Mouse (Mus musculus) left cerebral cortex, adult 2 months (tissue): ENCODE results near the gene Pacsin1. TPM values are rescaled to one million over a fixed set of nuclear protein-coding genes. Genes with fewer than 3 reads are reported as not detected.
"Not testable (repeated sequence)": the region's sequence is repeated elsewhere in the genome, so short reads cannot be mapped to it uniquely, and the experiment has no call there.

ENCODE experiments used
- DNase-seq, 2 experiments: peaks; one replicate each; pipeline ENCODE4 v3.0.0; 2021 to 2022; ENCODE audit warnings: low spot score in 2 of 2, mixed read lengths in 1 of 2; ENCODE audit errors: extremely low spot score in 1 of 2
- H3K27ac ChIP-seq: fragments of 200-600 bp; 2 replicates; pipeline ENCODE4 v1.8.1; 2022
- H3K4me3 ChIP-seq: fragments of 200-600 bp; 2 replicates; pipeline ENCODE4 v1.8.1; 2022
- CTCF ChIP-seq: fragments of 200-600 bp; IDR thresholded peaks from 2 replicates; pipeline ENCODE4 v1.8.1; 2022; ENCODE audit warnings: antibody characterized with exemption, mild to moderate bottlenecking, moderate library complexity
- intact Hi-C: fragments of 180-260 bp; cut with DNase I; formaldehyde crosslinking; loops from one replicate; pipeline ENCODE4 v1.15.1; 2025
- total RNA-seq, 2 experiments: library from RNA; stranded (reverse); gene quantifications; 2 replicates each; pipeline ENCODE4 v1.2.3; 2021

Pacsin1 gene
- total RNA-seq, 2 experiments from 2014 or later, result 436 to 459 TPM

GRCm38 (mm10) chr17:27623360-27624326, 31.7 kb upstream of the Pacsin1 start, which contains the start of gene Nudt3:
TSS of gene Nudt3 (minus strand) at chr17:27623495.
- peak within 1 kb of the TSS; percentile 99 for H3K27ac ChIP-seq
- no peak for TF ChIP-seq CTCF
- peak within 1 kb of the TSS; percentile 73 for H3K4me3 ChIP-seq
- intact Hi-C loops, result loop anchor here (2.0 kb wide), 1 partner anchor 59 kb away; the partner anchor contains the start of gene AI413582
- DNase-seq, result peak; percentile 91 to 92

GRCm38 (mm10) chr17:27625455-27626251, 29.7 kb upstream of the Pacsin1 start:
- intact Hi-C loops, result no loop called here
- DNase-seq, result no peak
- H3K27ac ChIP-seq, result no peak overlapping the region
- no peak overlapping the region for H3K4me3 ChIP-seq
- TF ChIP-seq CTCF, result no peak

- H3K27ac ChIP-seq, result peak overlapping the region; percentile 34; the same call in 1 of the 2 replicates
- intact Hi-C loops, result no loop called here
- DNase-seq, result no peak
- no peak for TF ChIP-seq CTCF
- H3K4me3 ChIP-seq, result no peak overlapping the region
Measured at GRCm38 (mm10) chr17:27626681-27627080, 28.6 kb upstream of the Pacsin1 start.

- Histone ChIP-seq H3K27ac (no peak overlapping the region), H3K4me3 (no peak overlapping the region)
- DNase-seq, result no peak
- no peak; the same call in 1 of the 2 replicates for TF ChIP-seq CTCF
- intact Hi-C loops, result no loop called here
Measured at GRCm38 (mm10) chr17:27627451-27627850, 27.9 kb upstream of the Pacsin1 start.

GRCm38 (mm10) chr17:27628376-27628775, 26.9 kb upstream of the Pacsin1 start:
- no peak for TF ChIP-seq CTCF
- Histone ChIP-seq H3K27ac (no peak overlapping the region), H3K4me3 (no peak overlapping the region)
- no peak for DNase-seq
- intact Hi-C loops, result no loop called here

GRCm38 (mm10) chr17:27629249-27630020, 25.9 kb upstream of the Pacsin1 start:
- TF ChIP-seq CTCF, result peak; percentile 71
- DNase-seq, result peak; percentile 79 to 82
- intact Hi-C loops, result loop anchor here (1.0 kb wide), 1 partner anchor 64 kb away; the partner anchor contains the start of gene AI413582
- H3K4me3 ChIP-seq, result no peak overlapping the region
- H3K27ac ChIP-seq, result no peak overlapping the region

GRCm38 (mm10) chr17:27634871-27635574, 20.3 kb upstream of the Pacsin1 start, which contains the start of gene RPS10-NUDT3:
TSS of gene RPS10-NUDT3 (minus strand) at chr17:27635222.
- H3K27ac ChIP-seq, result peak within 1 kb of the TSS; percentile 84
- peak; percentile 90 to 91 for DNase-seq
- intact Hi-C loops, result loop anchor here (5.0 kb wide), 2 partner anchors 52 to 127 kb away; no protein-coding TSS in a partner anchor
- peak within 1 kb of the TSS; percentile 92 for H3K4me3 ChIP-seq
- TF ChIP-seq CTCF, result no peak; the same call in 1 of the 2 replicates

GRCm38 (mm10) chr17:27635575-27635903, 19.8 kb upstream of the Pacsin1 start:
- intact Hi-C loops, result loop anchor here (5.0 kb wide), 2 partner anchors 52 to 127 kb away; no protein-coding TSS in a partner anchor
- Histone ChIP-seq H3K27ac (peak overlapping the region; percentile 84), H3K4me3 (peak overlapping the region; percentile 92)
- not testable (repeated sequence) for DNase-seq

GRCm38 (mm10) chr17:27636132-27637020, 18.9 kb upstream of the Pacsin1 start, which contains the start of gene Rps10:
TSS of gene Rps10 (minus strand) at chr17:27636669.
- TF ChIP-seq CTCF, result no peak
- intact Hi-C loops, result loop anchor here (5.0 kb wide), 2 partner anchors 51 to 126 kb away; no protein-coding TSS in a partner anchor

More at GRCm38 (mm10) chr17:27636132-27637020, 18.9 kb upstream of the Pacsin1 start, which contains the start of gene Rps10:
- Histone ChIP-seq H3K27ac (peak within 1 kb of the TSS; percentile 84), H3K4me3 (peak within 1 kb of the TSS; percentile 92)
- no peak for DNase-seq
